Mouse (Mus musculus): Measurements from ENCODE around the gene Vwa8.

Gene Vwa8

GRCm38 (mm10) chr14:79231677-79232076 is 382.8 kb downstream of the Vwa8 start:
- no peak for DNase-seq (ENCODE audit: low spot score)

DNA sequence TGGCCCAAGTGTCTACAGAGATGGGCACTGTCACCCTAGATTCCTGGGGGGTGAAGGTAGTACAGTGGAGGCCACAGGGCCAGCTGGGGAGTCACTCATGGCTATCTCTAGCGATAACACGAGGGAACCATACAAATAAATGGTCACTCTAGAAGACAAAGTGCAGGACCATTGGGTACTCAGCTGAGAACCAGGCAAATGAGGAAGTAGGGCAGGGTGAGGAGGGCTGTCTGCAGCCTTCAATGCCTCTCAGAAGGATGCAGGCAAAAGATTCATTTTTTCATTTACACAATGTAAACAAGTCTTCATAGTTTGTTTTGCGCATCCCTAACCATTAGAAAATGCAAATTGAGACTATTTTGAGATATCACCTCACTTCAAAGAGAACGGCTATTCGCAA is 384.8 kb downstream of the Vwa8 start:
- DNase-seq (ENCODE audit: low spot score) = no peak

- no peak for DNase-seq (ENCODE audit: low spot score)
Observed at GRCm38 (mm10) chr14:79234513-79234912, 385.7 kb downstream of the Vwa8 start.

DNA sequence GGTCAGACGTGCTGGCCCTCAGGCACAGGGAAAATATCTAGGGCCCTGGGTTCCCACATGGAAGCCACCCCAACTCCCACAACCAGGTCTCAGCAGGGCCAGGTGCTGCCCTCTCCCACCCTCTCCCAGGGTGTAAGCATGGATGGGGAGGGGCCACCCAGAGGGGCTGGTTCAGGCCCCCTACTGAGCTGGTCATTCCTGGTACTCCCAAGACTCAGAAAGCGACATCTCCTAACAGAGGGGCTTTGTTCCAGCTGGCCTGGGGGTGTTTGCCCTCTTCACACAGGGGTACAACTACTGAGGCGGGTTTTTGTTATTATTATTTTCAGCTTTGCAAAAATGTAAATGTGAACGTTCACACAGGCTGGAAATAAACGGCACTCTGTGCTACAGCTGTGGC is 386.3 kb downstream of the Vwa8 start:
- DNase-seq (ENCODE audit: low spot score) = no peak

GRCm38 (mm10) chr14:79236261-79236660 is 387.4 kb downstream of the Vwa8 start:
- DNase-seq (ENCODE audit: low spot score) = no peak

DNA sequence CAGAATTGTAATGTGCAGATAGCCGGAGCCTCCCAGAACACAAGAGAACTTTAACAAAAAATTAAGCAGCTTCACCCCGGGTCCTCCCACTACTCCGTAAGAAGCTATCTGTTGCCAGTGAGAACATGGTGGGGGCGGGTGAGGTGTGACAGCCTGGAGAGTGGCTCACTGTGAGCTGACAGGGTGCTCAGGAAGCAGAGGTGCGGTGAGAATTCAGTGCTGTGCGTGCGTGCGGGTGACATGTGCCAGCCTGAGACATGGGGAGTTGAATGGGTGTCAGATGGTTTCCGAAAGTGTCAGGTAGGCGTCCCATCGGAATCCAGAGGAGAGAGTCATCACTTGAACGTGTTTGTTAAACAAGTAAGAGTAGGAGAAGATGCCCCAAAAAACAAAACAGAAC is 390.6 kb downstream of the Vwa8 start:
- DNase-seq (ENCODE audit: low spot score) = no peak

DNA sequence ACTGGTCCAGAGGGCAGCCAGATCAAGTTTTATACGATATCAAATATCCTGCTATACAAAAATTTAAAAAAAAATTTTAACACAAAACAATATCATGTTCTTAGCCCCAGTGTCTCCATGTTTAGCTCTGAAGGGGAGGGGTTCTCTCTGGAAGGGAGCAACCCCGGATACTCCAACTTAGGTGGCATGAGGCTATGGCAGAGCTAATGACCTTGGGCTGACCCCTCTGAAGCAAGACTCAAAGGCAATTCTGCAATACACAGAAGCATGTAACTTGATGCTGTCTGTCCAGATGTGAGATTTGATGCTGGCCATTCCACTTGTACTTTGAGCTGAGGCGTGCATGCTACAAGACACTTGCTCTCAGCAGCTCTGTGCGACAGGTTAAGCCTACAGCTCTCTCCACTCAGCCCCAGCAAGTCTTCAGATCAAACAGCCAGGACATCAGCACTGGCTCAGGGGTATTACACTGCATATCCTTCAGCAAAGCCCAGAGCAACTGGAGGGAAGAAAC is 392.3 kb downstream of the Vwa8 start:
- no peak for DNase-seq (ENCODE audit: low spot score)

- no peak for DNase-seq (ENCODE audit: low spot score)
Observed at GRCm38 (mm10) chr14:79241656-79242385, 393.0 kb downstream of the Vwa8 start.

DNA sequence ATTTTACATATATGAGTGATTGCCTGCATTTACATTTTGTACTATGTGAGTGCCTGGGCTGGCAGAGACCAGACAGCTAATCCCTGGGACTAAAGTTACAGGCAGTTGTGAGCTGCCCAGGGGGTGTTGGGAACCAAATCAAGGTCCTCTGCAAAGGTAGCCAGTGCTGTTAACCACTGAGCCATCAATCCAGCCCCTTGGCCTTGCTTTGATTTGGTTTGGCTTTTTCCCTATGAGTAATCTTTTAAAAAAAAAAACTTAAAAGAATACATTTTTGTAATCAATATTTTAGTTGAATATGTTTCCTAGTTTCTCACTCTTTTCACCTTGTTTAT is 393.5 kb downstream of the Vwa8 start:
- DNase-seq (ENCODE audit: low spot score) = no peak

- no peak for DNase-seq (ENCODE audit: low spot score)
Observed at GRCm38 (mm10) chr14:79243038-79243883, 394.4 kb downstream of the Vwa8 start.

DNA sequence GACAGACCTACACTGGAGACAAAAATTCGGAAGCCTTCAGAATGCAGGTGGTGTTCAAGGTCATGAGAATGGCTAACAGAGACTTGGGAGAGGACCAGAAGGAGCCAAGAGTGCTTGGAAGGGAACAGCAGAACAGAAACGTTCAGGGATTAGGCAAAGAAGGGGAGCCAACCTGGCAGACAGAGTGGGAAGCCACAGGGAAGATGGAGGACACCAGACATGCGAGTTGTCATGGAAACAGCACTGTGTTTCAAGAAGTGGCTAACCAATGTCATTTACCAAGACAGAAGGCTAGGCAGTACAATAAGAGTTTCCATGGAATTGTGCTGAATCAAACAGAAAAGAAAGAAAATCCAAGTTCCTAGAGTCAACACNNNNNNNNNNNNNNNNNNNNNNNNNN is 395.7 kb downstream of the Vwa8 start:
- no peak for DNase-seq (ENCODE audit: low spot score)

- no peak for DNase-seq (ENCODE audit: low spot score)
Observed at GRCm38 (mm10) chr14:79251727-79252285, 403.0 kb downstream of the Vwa8 start.
